Mouse (Mus musculus) ES-E14 (cell line): Measurements from ENCODE around the gene Scyl2. TPM values are rescaled to one million over a fixed set of nuclear protein-coding genes. Genes with fewer than 3 reads are reported as not detected.

Experiments used
- DNase-seq: peaks from one replicate; pipeline ENCODE4 v3.0.0-alpha.2; 2013; ENCODE audit warnings: low read depth, low spot score
- H3K27ac ChIP-seq: 2 replicates; pipeline ENCODE4 v1.5.1; 2012; ENCODE audit warnings: low read depth, mild to moderate bottlenecking, low read length, moderate library complexity, mixed read lengths; ENCODE audit not compliant: poor library complexity, insufficient read depth, severe bottlenecking
- H3K36me3 ChIP-seq: 2 replicates; pipeline ENCODE4 v1.6.1; 2012; ENCODE audit warnings: mild to moderate bottlenecking, low read length, moderate library complexity, mixed read lengths; ENCODE audit not compliant: control insufficient read depth, poor library complexity, insufficient read depth, severe bottlenecking
- H3K4me1 ChIP-seq, 2 experiments: fragments of 150-350 bp in 1 of 2; sonication (generic) in 1 of 2; 2 replicates each; pipeline ENCODE4 v1.6.1; 2012; ENCODE audit warnings: low read length in 2 of 2, mild to moderate bottlenecking in 1 of 2, mixed read lengths in 1 of 2; ENCODE audit not compliant: control insufficient read depth in 2 of 2, insufficient read depth in 2 of 2, poor library complexity in 1 of 2
- H3K4me3 ChIP-seq, 2 experiments: fragments of 150-350 bp in 1 of 2; sonication (generic) in 1 of 2; 2 replicates each; pipeline ENCODE4 v1.5.1; 2012; ENCODE audit warnings: low read length in 2 of 2, low read depth in 1 of 2, mild to moderate bottlenecking in 1 of 2, mixed read lengths in 1 of 2; ENCODE audit not compliant: insufficient read depth in 1 of 2, poor library complexity in 1 of 2, severe bottlenecking in 1 of 2
- H3K9ac ChIP-seq: 2 replicates; pipeline ENCODE4 v1.6.1; 2012; ENCODE audit warnings: low read depth, mild to moderate bottlenecking, low read length, mixed read lengths; ENCODE audit not compliant: poor library complexity, insufficient read depth, severe bottlenecking
- H3K9me3 ChIP-seq: fragments of 150-350 bp; sonication (generic); 2 replicates; pipeline ENCODE4 v1.6.1; 2012; ENCODE audit warnings: low read depth, mild to moderate bottlenecking, low read length; ENCODE audit not compliant: control insufficient read depth, insufficient read depth
- CHD2 ChIP-seq: IDR thresholded peaks from 2 replicates; pipeline ENCODE4 v1.6.1; 2014; ENCODE audit warnings: mild to moderate bottlenecking, low read depth, low read length, inconsistent platforms
- HCFC1 ChIP-seq: IDR thresholded peaks from 2 replicates; pipeline ENCODE4 v1.6.1; 2012; ENCODE audit warnings: low read length, inconsistent platforms, borderline replicate concordance; ENCODE audit not compliant: insufficient read depth
- MAFK ChIP-seq: IDR thresholded peaks from 2 replicates; pipeline ENCODE4 v1.6.1; 2014; ENCODE audit warnings: mild to moderate bottlenecking, low read depth, low read length, inconsistent platforms; ENCODE audit not compliant: insufficient read depth
- ZC3H11A ChIP-seq: IDR thresholded peaks from 2 replicates; pipeline ENCODE4 v1.6.1; 2012; ENCODE audit warnings: low read depth, mild to moderate bottlenecking, inconsistent platforms, low read length, borderline replicate concordance
- ZNF384 ChIP-seq: IDR thresholded peaks from 2 replicates; pipeline ENCODE4 v1.6.1; 2012; ENCODE audit warnings: low read depth, low read length, inconsistent platforms
- in situ Hi-C, 2 experiments: fragments of 600-800 bp; cut with MboI; formaldehyde crosslinking; loops; one replicate each; pipeline ENCODE4 v1.15.1; 2025; ENCODE audit warnings: low sequenced_read_pairs in 2 of 2, inconsistent platforms in 1 of 2; ENCODE audit not compliant: unreplicated experiment in 2 of 2
- total RNA-seq: library from RNA; depleted of rRNA; stranded (reverse); fragments of 300-350 nt; gene quantifications from 2 replicates; pipeline ENCODE4 v1.2.3, GENCODE M21; 2012

The Scyl2 gene
- total RNA-seq, 1 experiment: 17.7 TPM

- TF ChIP-seq ZNF384 (no peak), ZC3H11A (no peak), MAFK (no peak), HCFC1 (no peak), CHD2 (no peak)
- H3K9ac ChIP-seq: no peak overlapping the region
- in situ Hi-C loops: no loop called here
- H3K27ac ChIP-seq: no peak overlapping the region
- DNase-seq: no peak
- peaks cover 15% of the 10 kb centered on the region for H3K36me3 ChIP-seq
- H3K4me1 ChIP-seq: no peaks in the 10 kb centered on the region
- no peaks in the 10 kb centered on the region for H3K9me3 ChIP-seq
- H3K4me3 ChIP-seq: no peak overlapping the region
Measured at GRCm38 (mm10) chr10:89656366-89656765, 29.7 kb downstream of the Scyl2 start.

GRCm38 (mm10) chr10:89652912-89653311, 33.2 kb downstream of the Scyl2 start:
- DNase-seq: no peak
- Histone ChIP-seq H3K4me3 (no peak overlapping the region), H3K9me3 (no peaks in the 10 kb centered on the region), H3K9ac (no peak overlapping the region), H3K36me3 (peaks cover 12% of the 10 kb centered on the region), H3K4me1 (no peaks in the 10 kb centered on the region), H3K27ac (no peak overlapping the region)
- in situ Hi-C loops: no loop called here
- TF ChIP-seq ZNF384 (no peak), ZC3H11A (no peak), CHD2 (no peak), MAFK (no peak), HCFC1 (no peak)

- TF ChIP-seq ZC3H11A (no peak), ZNF384 (no peak)
- Histone ChIP-seq H3K36me3 (peaks cover 8% of the 10 kb centered on the region; the same call in 1 of the 2 replicates), H3K4me3 (no peak overlapping the region), H3K9ac (no peak overlapping the region), H3K4me1 (no peaks in the 10 kb centered on the region), H3K27ac (no peak overlapping the region), H3K9me3 (no peaks in the 10 kb centered on the region)
- in situ Hi-C loops: no loop called here
- DNase-seq: no peak
Measured at GRCm38 (mm10) chr10:89651691-89652090, 34.4 kb downstream of the Scyl2 start.

GRCm38 (mm10) chr10:89646918-89647317, 39.2 kb downstream of the Scyl2 start:
- TF ChIP-seq ZC3H11A (no peak), CHD2 (no peak), ZNF384 (no peak), MAFK (no peak), HCFC1 (no peak)

GRCm38 (mm10) chr10:89637001-89637400, 49.1 kb downstream of the Scyl2 start:
- peaks cover 13% of the 10 kb centered on the region; the same call in 1 of the 2 replicates for H3K36me3 ChIP-seq
- TF ChIP-seq HCFC1: no peak
- no peak for TF ChIP-seq ZC3H11A
- no peak for DNase-seq
- no peaks in the 10 kb centered on the region for H3K9me3 ChIP-seq
- in situ Hi-C loops: loop anchor here in 1 of 2 experiments (25.0 kb wide), 1 partner anchor 300 kb away; the partner anchor contains the start of gene Ano4
- no peak overlapping the region for H3K9ac ChIP-seq
- no peak overlapping the region for H3K4me3 ChIP-seq
- no peaks in the 10 kb centered on the region for H3K4me1 ChIP-seq
- no peak overlapping the region for H3K27ac ChIP-seq

More at GRCm38 (mm10) chr10:89646918-89647317, 39.2 kb downstream of the Scyl2 start:
- no peak overlapping the region for H3K27ac ChIP-seq
- peaks cover 14% of the 10 kb centered on the region; the same call in 1 of the 2 replicates for H3K36me3 ChIP-seq
- H3K4me3 ChIP-seq: no peak overlapping the region
- DNase-seq: no peak
- H3K9me3 ChIP-seq: no peaks in the 10 kb centered on the region
- H3K4me1 ChIP-seq: no peaks in the 10 kb centered on the region
- in situ Hi-C loops: loop anchor here in 1 of 2 experiments (25.0 kb wide), 1 partner anchor 310 kb away; the partner anchor contains the start of gene Ano4
- H3K9ac ChIP-seq: no peak overlapping the region
